Mouse (Mus musculus): Measurements from ENCODE around the gene Fbxo47.

The Fbxo47 gene

GRCm38 (mm10) chr11:97811569-97812362 is 72.2 kb downstream of the Fbxo47 start:
- no peak for DNase-seq

GRCm38 (mm10) chr11:97810970-97811369 is 73.0 kb downstream of the Fbxo47 start:
- DNase-seq: no peak

- DNase-seq: peak in 1 of 2 experiments; percentile 49
Measured at GRCm38 (mm10) chr11:97810356-97810755, 73.6 kb downstream of the Fbxo47 start.

DNA sequence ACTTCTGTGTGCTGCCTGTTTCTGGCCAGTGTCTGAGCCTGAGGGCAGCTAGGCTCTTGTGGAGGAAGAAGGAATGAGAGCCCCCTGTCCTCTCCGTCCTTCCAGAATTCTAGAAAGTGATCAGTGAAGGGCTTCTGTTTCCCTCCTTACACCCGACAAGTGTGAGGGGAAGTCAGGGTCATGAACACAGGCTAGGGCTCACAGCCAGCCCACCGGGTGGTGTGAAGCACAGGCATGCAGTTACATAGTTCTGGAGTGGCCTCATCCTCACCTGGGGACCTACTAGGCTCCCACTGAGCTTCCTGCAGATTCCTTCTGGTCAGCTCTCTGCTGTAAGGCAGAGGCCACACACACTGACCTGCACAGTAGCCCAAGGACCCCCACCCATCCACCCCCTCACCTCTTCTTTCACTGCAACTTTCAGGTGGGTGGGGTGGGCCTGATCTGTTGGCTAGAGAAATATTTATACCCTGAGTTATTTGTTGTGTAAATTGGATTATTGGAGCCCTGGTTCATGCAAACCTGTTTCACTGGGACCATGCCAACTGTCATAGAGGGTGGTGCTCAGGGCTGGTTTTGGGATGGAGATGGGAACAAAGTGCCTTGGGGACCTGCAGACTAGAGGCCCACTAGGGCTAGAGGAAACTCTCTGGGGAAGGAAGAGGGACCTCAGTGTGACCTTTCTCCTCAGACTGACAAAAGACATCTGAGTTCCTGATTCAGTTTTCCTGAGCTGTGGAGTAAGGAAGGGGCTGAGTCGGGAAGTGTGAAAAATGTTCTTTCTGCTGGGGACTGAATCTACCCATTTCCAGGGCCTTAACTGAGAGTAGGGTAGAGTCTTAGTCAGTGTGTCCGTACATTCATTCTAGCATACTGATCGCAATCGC is 74.5 kb downstream of the Fbxo47 start:
- DNase-seq: no peak

DNA sequence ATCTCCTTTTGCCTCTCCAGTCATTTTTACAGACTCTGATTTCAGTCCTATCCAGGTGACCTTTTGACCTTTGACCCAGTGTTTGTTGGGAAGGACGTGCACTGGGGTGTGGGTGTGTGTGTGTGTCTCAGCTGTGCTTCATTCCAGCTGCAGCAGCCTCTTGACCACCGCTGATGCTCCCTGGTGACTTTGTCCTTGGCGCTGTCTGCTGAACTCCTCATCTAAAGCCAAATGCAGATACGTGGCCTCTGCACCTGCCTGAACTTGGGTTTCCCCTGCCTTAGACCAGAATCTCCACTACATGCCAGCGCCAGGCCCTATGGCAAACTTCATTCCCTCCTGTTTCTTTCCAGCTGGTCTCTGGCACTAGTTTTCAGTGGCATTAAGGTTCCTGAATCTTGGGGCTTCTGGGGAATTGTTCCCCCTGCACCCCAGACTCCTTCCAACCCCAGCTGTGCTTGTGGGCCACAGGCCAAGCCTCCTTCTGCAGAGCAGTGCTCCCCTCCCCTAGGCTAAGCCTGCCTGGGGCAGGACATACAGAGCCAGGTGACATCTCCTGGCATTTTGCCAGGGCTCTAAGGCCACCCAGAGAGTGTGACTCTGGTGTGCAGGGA is 75.2 kb downstream of the Fbxo47 start:
- DNase-seq: no peak

DNA sequence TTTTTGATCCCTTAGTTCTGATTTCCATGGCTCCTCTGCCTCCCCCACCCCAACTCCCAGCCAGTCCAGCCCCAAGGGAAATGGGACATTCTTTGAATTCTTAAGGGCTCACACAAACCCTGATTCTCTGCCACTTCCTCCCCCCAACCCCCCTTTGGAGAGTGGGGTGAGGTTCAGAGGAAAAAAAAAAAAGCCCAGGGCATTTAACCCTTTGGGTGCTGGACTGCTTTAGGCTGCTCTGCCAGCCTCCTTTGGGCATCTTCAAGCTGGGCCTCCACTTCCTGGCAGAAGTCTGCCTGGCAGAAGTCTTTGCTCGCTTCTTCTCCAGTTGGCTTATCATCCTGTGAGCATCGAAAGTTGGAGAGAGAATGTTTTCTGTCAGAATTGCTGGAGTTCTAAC is 75.9 kb downstream of the Fbxo47 start:
- DNase-seq: peak in 1 of 2 experiments; percentile 47

GRCm38 (mm10) chr11:97807626-97808025 is 76.3 kb downstream of the Fbxo47 start:
- no peak for DNase-seq

DNA sequence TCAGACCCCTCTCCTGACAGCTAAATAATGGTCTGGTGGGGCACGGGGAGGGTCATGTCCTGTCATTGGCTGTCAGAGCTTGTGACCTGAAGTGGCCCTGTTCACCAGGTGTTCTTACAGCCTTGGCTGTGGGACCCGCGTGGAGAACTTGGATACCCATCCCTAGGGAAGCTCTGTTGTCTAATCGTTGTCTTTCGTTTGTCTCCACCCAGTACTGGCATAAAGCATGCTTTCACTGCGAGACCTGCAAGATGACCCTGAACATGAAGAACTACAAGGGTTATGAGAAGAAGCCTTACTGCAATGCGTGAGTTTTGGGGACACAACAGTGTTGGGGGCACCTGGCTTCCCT is 77.4 kb downstream of the Fbxo47 start:
- DNase-seq: no peak

GRCm38 (mm10) chr11:97805662-97806612 is 78.0 kb downstream of the Fbxo47 start:
- no peak for DNase-seq

DNA sequence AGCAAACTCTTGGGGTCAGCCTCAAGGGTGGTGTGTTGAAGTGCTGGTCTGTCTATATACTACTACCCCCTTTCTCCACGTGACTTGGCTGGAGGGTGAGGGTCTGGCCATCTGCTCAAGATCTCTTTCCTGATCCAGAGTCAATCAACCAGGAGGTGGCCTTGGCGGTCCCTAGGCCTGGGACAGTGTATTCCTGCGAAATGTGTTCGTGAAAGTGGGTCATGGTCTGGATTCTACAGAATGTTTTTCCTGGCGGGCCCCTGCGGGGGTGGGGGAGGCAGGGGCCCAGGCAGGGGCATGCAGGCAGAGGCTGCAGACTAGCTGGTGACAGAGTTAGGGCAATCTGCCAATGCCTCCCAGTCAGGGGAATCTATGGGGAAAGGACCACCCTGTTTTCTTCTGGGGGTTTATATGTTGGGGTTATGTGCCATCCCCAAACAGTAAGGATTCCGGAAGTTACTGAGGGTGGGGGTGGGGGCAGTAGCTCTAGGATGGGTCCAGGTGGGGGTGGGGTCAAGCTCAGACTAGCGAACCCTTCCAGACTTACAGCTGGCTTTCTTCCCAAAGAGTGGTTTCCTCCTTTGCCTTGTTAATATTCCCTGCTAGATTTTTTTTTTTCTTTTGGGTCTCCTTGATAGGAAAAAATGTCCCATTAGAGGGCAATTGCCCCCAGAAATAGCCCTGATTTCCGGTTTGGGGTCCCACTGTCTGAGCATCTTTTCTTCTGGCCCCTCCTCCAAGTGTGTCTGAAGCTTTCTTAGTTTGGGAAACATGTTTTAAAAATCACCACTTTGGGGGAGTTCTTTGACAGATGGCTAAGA is 78.9 kb downstream of the Fbxo47 start:
- no peak for DNase-seq

DNA sequence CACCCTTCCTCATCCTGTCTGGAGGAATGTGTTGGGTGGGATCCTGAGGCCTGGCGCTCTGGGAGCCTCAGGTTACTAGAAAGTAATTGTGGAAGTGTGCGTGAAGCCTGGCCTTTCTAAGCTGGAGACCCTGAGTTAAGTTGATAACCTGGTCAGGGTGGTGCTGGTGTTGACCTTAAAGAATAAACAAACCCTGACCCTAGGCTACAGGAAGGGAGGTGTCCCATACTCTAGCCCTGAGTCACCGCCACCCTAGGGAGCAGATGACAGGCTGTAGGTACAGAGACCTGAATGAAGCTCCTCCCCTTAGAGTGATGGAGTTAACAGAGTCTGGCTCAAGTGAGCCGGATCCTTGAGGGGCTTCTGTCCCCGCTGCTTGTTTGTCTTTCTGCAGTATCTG is 80.1 kb downstream of the Fbxo47 start:
- DNase-seq: no peak

Data from thymus, adult 18-20 months (tissue).